Mouse (Mus musculus): Measurements from ENCODE around the gene Olfr1360. TPM values are rescaled to one million over a fixed set of nuclear protein-coding genes. Genes with fewer than 3 reads are reported as not detected.
A peak's percentile ranks its signal among the peaks of the same experiment; 100 is the strongest.

Olfr1360 gene
- polyA plus RNA-seq, 1 experiment from 2014 or later, result not detected

DNA sequence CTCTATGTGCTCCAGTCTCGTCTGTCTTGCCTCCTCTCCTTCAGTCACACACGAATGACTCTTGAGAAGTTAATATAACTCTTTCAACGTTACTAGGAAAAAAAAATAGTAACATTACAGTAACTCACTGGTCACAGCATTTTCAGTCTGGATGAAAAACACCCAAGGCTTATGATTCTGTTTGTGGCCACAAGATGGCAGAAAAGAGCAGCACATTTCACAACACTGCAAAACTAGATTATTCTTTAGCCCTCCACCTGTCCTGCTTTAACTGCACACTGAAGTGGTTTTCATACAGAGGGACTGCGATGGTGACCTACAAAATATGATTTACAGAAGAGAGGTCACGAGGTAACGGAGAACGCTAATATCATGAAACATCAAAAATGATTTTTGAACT lies 37.5 kb upstream of the Olfr1360 start:
- peak overlapping the region; percentile 89 for H3K27ac ChIP-seq
- H3K9me3 ChIP-seq, result no peaks in the 10 kb centered on the region
- no peaks in the 10 kb centered on the region for H3K27me3 ChIP-seq (ENCODE audit: insufficient read depth, poor library complexity, severe bottlenecking)
- H3K36me3 ChIP-seq, result no peaks in the 10 kb centered on the region
- DNase-seq (ENCODE audit: low spot score), result peak; percentile 81
- H3K4me3 ChIP-seq, result peak overlapping the region; percentile 57
- H3K4me1 ChIP-seq, result peaks cover 8% of the 10 kb centered on the region
- WGBS, result 1% methylated on average over 7 of the region's 7 CpGs

DNA sequence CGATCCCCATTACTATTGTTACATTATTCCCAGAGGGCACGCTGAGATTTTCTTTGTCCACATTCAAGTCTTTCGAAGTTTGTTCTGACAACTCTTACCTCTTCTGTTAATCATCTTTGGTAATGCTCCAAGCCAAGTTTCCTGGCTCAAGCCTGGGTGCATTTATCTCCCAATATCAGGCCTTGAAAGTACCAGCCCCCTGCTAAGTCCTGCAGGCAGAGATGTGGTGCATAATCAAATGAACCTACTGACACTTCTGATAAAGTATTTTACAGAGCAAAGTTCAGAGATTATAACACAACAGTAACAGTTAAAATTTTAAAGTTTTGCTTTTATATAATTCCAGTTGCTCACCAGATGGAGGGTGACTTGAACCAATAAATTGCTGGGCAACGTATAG lies 34.5 kb upstream of the Olfr1360 start:
- no peaks in the 10 kb centered on the region for H3K9me3 ChIP-seq
- peak overlapping the region; percentile 70 for H3K4me3 ChIP-seq
- H3K4me1 ChIP-seq, result peaks cover 8% of the 10 kb centered on the region
- WGBS, result 36% methylated on average over 4 of the region's 4 CpGs
- no peaks in the 10 kb centered on the region for H3K27me3 ChIP-seq (ENCODE audit: insufficient read depth, poor library complexity, severe bottlenecking)
- no peaks in the 10 kb centered on the region for H3K36me3 ChIP-seq
- no peak for DNase-seq (ENCODE audit: low spot score)
- no peak overlapping the region for H3K27ac ChIP-seq

- no peaks in the 10 kb centered on the region for H3K9me3 ChIP-seq
- peak overlapping the region; percentile 70 for H3K4me3 ChIP-seq
- H3K4me1 ChIP-seq, result peaks cover 8% of the 10 kb centered on the region
- no peaks in the 10 kb centered on the region for H3K36me3 ChIP-seq
- no peaks in the 10 kb centered on the region for H3K27me3 ChIP-seq (ENCODE audit: insufficient read depth, poor library complexity, severe bottlenecking)
- peak overlapping the region; percentile 49; the same call in 1 of the 2 replicates for H3K27ac ChIP-seq
- DNase-seq (ENCODE audit: low spot score), result peak; percentile 77
- 3% methylated on average over 22 of the region's 22 CpGs for WGBS
Observed at GRCm38 (mm10) chr13:21710821-21711525, 33.8 kb upstream of the Olfr1360 start.

- Histone ChIP-seq H3K4me1 (peaks cover 4% of the 10 kb centered on the region), H3K27ac (peak overlapping the region; percentile 87), H3K9me3 (no peaks in the 10 kb centered on the region), H3K36me3 (no peaks in the 10 kb centered on the region), H3K4me3 (peak overlapping the region; percentile 70), H3K27me3 (ENCODE audit: insufficient read depth, poor library complexity, severe bottlenecking) (no peaks in the 10 kb centered on the region)
- peak; percentile 93 for DNase-seq (ENCODE audit: low spot score)
- WGBS, result under 1% methylated on average over 32 of the region's 32 CpGs
Observed at GRCm38 (mm10) chr13:21710031-21710711, 33.0 kb upstream of the Olfr1360 start.

DNA sequence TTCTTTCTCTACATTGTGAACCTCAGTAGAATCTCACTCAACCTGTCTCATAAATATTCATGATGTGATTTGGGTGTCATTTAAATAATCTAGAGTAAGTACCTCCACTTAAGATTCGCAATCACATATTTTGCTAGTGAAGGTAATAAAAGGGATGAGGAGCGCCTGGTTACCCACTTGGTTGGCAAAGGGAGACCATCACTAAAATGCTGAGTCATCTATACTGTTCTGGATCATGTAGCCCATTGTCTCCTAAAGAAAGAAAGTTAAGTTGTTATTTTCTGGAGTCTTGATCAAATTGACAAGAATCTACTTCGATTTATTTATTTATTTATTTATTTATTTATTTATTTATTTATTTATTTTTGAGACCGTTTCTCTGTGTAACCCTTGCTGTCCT lies 29.5 kb upstream of the Olfr1360 start:
- no peak overlapping the region for H3K4me3 ChIP-seq
- H3K27me3 ChIP-seq (ENCODE audit: insufficient read depth, poor library complexity, severe bottlenecking), result no peaks in the 10 kb centered on the region
- H3K36me3 ChIP-seq, result no peaks in the 10 kb centered on the region
- H3K9me3 ChIP-seq, result no peaks in the 10 kb centered on the region
- H3K4me1 ChIP-seq, result no peaks in the 10 kb centered on the region
- 68% methylated on average over 4 of the region's 4 CpGs for WGBS
- no peak for DNase-seq (ENCODE audit: low spot score)
- H3K27ac ChIP-seq, result no peak overlapping the region

DNA sequence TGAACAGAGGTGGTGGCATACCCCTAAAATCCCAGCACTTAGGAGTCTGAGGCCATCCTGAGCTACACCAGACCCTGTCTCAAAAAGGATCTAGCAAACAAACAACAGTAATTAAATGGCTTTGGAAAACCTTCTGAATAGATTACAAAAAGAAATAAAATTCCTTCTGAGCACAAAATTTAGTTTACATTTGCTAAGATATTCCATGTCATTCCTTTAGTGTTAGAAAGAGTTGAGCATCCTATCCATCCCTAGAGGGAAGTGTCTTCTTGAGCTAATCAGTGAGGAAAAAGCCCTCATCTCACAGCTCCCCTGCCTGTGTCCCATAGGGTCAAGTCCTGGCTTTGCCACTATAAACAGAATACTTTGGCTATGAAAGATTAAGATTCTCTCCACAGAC lies 20.6 kb upstream of the Olfr1360 start, which contains the start of gene Olfr1359:
TSS of gene Olfr1359 (plus strand) at position 301 of the 400 bp plus-strand sequence.
- H3K27ac ChIP-seq, result no peak within 1 kb of the TSS
- no peaks in the 10 kb centered on the region for H3K27me3 ChIP-seq (ENCODE audit: insufficient read depth, poor library complexity, severe bottlenecking)
- no peak within 1 kb of the TSS for H3K4me3 ChIP-seq
- no peak for DNase-seq (ENCODE audit: low spot score)
- H3K4me1 ChIP-seq, result no peaks in the 10 kb centered on the region
- H3K9me3 ChIP-seq, result no peaks in the 10 kb centered on the region
- H3K36me3 ChIP-seq, result no peaks in the 10 kb centered on the region

GRCm38 (mm10) chr13:21663286-21663685 lies 13.9 kb downstream of the Olfr1360 start, which contains the start of gene Olfr1361:
Gene Olfr1361, minus strand, starts transcription at chr13:21663386.
- WGBS, result 71% methylated on average over 2 of the region's 2 CpGs

GRCm38 (mm10) chr13:21642418-21642817 lies 34.8 kb downstream of the Olfr1360 start, which contains the start of gene Olfr11:
Gene Olfr11, minus strand, starts transcription at chr13:21642518.
- 79% methylated on average over 2 of the region's 2 CpGs for WGBS
- H3K4me3 ChIP-seq, result no peak within 1 kb of the TSS
- H3K27me3 ChIP-seq (ENCODE audit: insufficient read depth, poor library complexity, severe bottlenecking), result no peaks in the 10 kb centered on the region
- no peak for DNase-seq (ENCODE audit: low spot score)
- H3K36me3 ChIP-seq, result no peaks in the 10 kb centered on the region
- no peaks in the 10 kb centered on the region for H3K4me1 ChIP-seq
- H3K27ac ChIP-seq, result no peak within 1 kb of the TSS
- no peaks in the 10 kb centered on the region for H3K9me3 ChIP-seq

More at GRCm38 (mm10) chr13:21663286-21663685, 13.9 kb downstream of the Olfr1360 start, which contains the start of gene Olfr1361:
- Histone ChIP-seq H3K27ac (no peak within 1 kb of the TSS), H3K4me3 (no peak within 1 kb of the TSS), H3K4me1 (no peaks in the 10 kb centered on the region), H3K9me3 (no peaks in the 10 kb centered on the region), H3K36me3 (no peaks in the 10 kb centered on the region), H3K27me3 (ENCODE audit: insufficient read depth, poor library complexity, severe bottlenecking) (no peaks in the 10 kb centered on the region)
- no peak for DNase-seq (ENCODE audit: low spot score)

Small RNA genes within 50 kb of the gene (microRNA-seq; reads per million reads assigned to microRNA genes)
- gene Gm44357 (not detected), gene Gm44367 (not detected)

Other genes with a start within 250 kb of the Olfr1360 start
- 2.5 and 2.9 TPM in 2 replicates for gene Pgbd1, start 236.3 kb downstream of the Olfr1360 start, polyA plus RNA-seq (2016; fragmentation: Nextera tagmentation; extraction: Ambion mirVana)
- 22.7 and 27.5 TPM in 2 replicates for gene Zscan26, start 223.7 kb downstream of the Olfr1360 start, polyA plus RNA-seq (2016; fragmentation: Nextera tagmentation; extraction: Ambion mirVana)
- gene Nkapl, start 208.9 kb downstream of the Olfr1360 start, polyA plus RNA-seq (2016; fragmentation: Nextera tagmentation; extraction: Ambion mirVana), result 2.0 and 2.4 TPM in 2 replicates
- gene Zkscan4, start 198.5 kb downstream of the Olfr1360 start, polyA plus RNA-seq (2016; fragmentation: Nextera tagmentation; extraction: Ambion mirVana), result 2.0 and 2.1 TPM in 2 replicates
- not detected in 2 replicates for gene Gm10065, start 198.0 kb downstream of the Olfr1360 start, polyA plus RNA-seq (2016; fragmentation: Nextera tagmentation; extraction: Ambion mirVana)
- 0.21 and 0.53 TPM in 2 replicates for gene AK157302, start 182.2 kb downstream of the Olfr1360 start, polyA plus RNA-seq (2016; fragmentation: Nextera tagmentation; extraction: Ambion mirVana)
- gene Gm11273, start 176.0 kb downstream of the Olfr1360 start, polyA plus RNA-seq (2016; fragmentation: Nextera tagmentation; extraction: Ambion mirVana), result 9.0 and 11.6 TPM in 2 replicates
- gene Zkscan8, start 146.3 kb downstream of the Olfr1360 start, polyA plus RNA-seq (2016; fragmentation: Nextera tagmentation; extraction: Ambion mirVana), result 5.3 and 7.3 TPM in 2 replicates
- gene Olfr1366, start 134.6 kb downstream of the Olfr1360 start, polyA plus RNA-seq (2016; fragmentation: Nextera tagmentation; extraction: Ambion mirVana), result 0.05 and 0.07 TPM in 2 replicates
- 0.04 TPM in 1 of 2 replicates, not detected in the other for gene Olfr1535, start 117.5 kb downstream of the Olfr1360 start, polyA plus RNA-seq (2016; fragmentation: Nextera tagmentation; extraction: Ambion mirVana)
- not detected in 2 replicates for gene Olfr1364, start 95.6 kb downstream of the Olfr1360 start, polyA plus RNA-seq (2016; fragmentation: Nextera tagmentation; extraction: Ambion mirVana)
- gene Olfr1362, start 63.4 kb downstream of the Olfr1360 start, polyA plus RNA-seq (2016; fragmentation: Nextera tagmentation; extraction: Ambion mirVana), result not detected in 2 replicates
- gene Olfr11, start 34.9 kb downstream of the Olfr1360 start, polyA plus RNA-seq (2016; fragmentation: Nextera tagmentation; extraction: Ambion mirVana), result not detected in 2 replicates
- not detected in 2 replicates for gene Olfr1361, start 14.0 kb downstream of the Olfr1360 start, polyA plus RNA-seq (2016; fragmentation: Nextera tagmentation; extraction: Ambion mirVana)
- gene Olfr1359, start 20.7 kb upstream of the Olfr1360 start, polyA plus RNA-seq (2016; fragmentation: Nextera tagmentation; extraction: Ambion mirVana), result not detected in 2 replicates
- gene Hist1h2bl, start 38.7 kb upstream of the Olfr1360 start, polyA plus RNA-seq (2016; fragmentation: Nextera tagmentation; extraction: Ambion mirVana), result 1.4 TPM in 1 of 2 replicates, not detected in the other
- 6.3 and 11.7 TPM in 2 replicates for gene Hist1h2ai, start 39.0 kb upstream of the Olfr1360 start, polyA plus RNA-seq (2016; fragmentation: Nextera tagmentation; extraction: Ambion mirVana)
- gene Hist1h3h, start 40.3 kb upstream of the Olfr1360 start, polyA plus RNA-seq (2016; fragmentation: Nextera tagmentation; extraction: Ambion mirVana), result 3.7 and 3.8 TPM in 2 replicates
- gene Hist1h2bm, start 44.6 kb upstream of the Olfr1360 start, polyA plus RNA-seq (2016; fragmentation: Nextera tagmentation; extraction: Ambion mirVana), result 2.4 and 3.7 TPM in 2 replicates
- 2.0 TPM in 1 of 2 replicates, not detected in the other for gene Hist1h4j, start 57.7 kb upstream of the Olfr1360 start, polyA plus RNA-seq (2016; fragmentation: Nextera tagmentation; extraction: Ambion mirVana)
- gene Hist1h4k, start 73.1 kb upstream of the Olfr1360 start, polyA plus RNA-seq (2016; fragmentation: Nextera tagmentation; extraction: Ambion mirVana), result 2.4 and 3.8 TPM in 2 replicates
- gene Hist1h2ak, start 76.4 kb upstream of the Olfr1360 start, polyA plus RNA-seq (2016; fragmentation: Nextera tagmentation; extraction: Ambion mirVana), result 6.7 and 8.3 TPM in 2 replicates
- 1.2 and 3.0 TPM in 2 replicates for gene Hist1h2bn, start 76.7 kb upstream of the Olfr1360 start, polyA plus RNA-seq (2016; fragmentation: Nextera tagmentation; extraction: Ambion mirVana)
- gene Hist1h1b, start 103.2 kb upstream of the Olfr1360 start, polyA plus RNA-seq (2016; fragmentation: Nextera tagmentation; extraction: Ambion mirVana), result 12.2 and 12.8 TPM in 2 replicates
- gene Hist1h3i, start 106.0 kb upstream of the Olfr1360 start, polyA plus RNA-seq (2016; fragmentation: Nextera tagmentation; extraction: Ambion mirVana), result 51.2 and 119 TPM in 2 replicates
- gene Hist1h2an, start 109.8 kb upstream of the Olfr1360 start, polyA plus RNA-seq (2016; fragmentation: Nextera tagmentation; extraction: Ambion mirVana), result 4.6 and 7.6 TPM in 2 replicates
- 1.00 and 1.6 TPM in 2 replicates for gene Hist1h2bp, start 110.1 kb upstream of the Olfr1360 start, polyA plus RNA-seq (2016; fragmentation: Nextera tagmentation; extraction: Ambion mirVana)
- 9.9 and 15.1 TPM in 2 replicates for gene Hist1h2bq, start 132.8 kb upstream of the Olfr1360 start, polyA plus RNA-seq (2016; fragmentation: Nextera tagmentation; extraction: Ambion mirVana)
- not detected in 2 replicates for gene Hist1h2ao, start 133.1 kb upstream of the Olfr1360 start, polyA plus RNA-seq (2016; fragmentation: Nextera tagmentation; extraction: Ambion mirVana)
- gene Hist1h4m, start 134.3 kb upstream of the Olfr1360 start, polyA plus RNA-seq (2016; fragmentation: Nextera tagmentation; extraction: Ambion mirVana), result not detected in 2 replicates
- gene Hist1h4n, start 154.8 kb upstream of the Olfr1360 start, polyA plus RNA-seq (2016; fragmentation: Nextera tagmentation; extraction: Ambion mirVana), result 3.8 and 9.2 TPM in 2 replicates
- 2,387 and 3,574 TPM in 2 replicates for gene Hist1h2ap, start 156.1 kb upstream of the Olfr1360 start, polyA plus RNA-seq (2016; fragmentation: Nextera tagmentation; extraction: Ambion mirVana)
- gene Hist1h2br, start 156.3 kb upstream of the Olfr1360 start, polyA plus RNA-seq (2016; fragmentation: Nextera tagmentation; extraction: Ambion mirVana), result 9.9 and 15.3 TPM in 2 replicates

Measured in heart, embryonic 10.5 days (tissue).